Mouse (Mus musculus) liver, adult 2 months (tissue): Measurements from ENCODE around the gene Gm8765. TPM values are rescaled to one million over a fixed set of nuclear protein-coding genes. Genes with fewer than 3 reads are reported as not detected.
"Not testable (repeated sequence)": the region's sequence is repeated elsewhere in the genome, so short reads cannot be mapped to it uniquely, and the experiment has no call there.

ENCODE experiments used
- DNase-seq: peaks from one replicate; pipeline ENCODE4 v3.0.0-alpha.2; 2011; ENCODE audit warnings: low read depth, low spot score; ENCODE audit errors: extremely low read depth
- H3K27ac ChIP-seq: fragments of 200-500 bp; replicated peaks from 2 replicates; pipeline ENCODE4 v1.5.1; 2012; ENCODE audit warnings: low read depth, mild to moderate bottlenecking, control low read depth, inconsistent platforms, low read length; ENCODE audit not compliant: insufficient read depth
- H3K27me3 ChIP-seq: fragments of 200-500 bp; 2 replicates; pipeline ENCODE4 v1.6.1; 2012; ENCODE audit warnings: mild to moderate bottlenecking, moderate library complexity, low read length, inconsistent platforms; ENCODE audit not compliant: control insufficient read depth, insufficient read depth
- H3K36me3 ChIP-seq: fragments of 200-500 bp; 2 replicates; pipeline ENCODE4 v1.6.1; 2012; ENCODE audit warnings: low read length, inconsistent platforms; ENCODE audit not compliant: control insufficient read depth, insufficient read depth
- H3K4me1 ChIP-seq: fragments of 200-500 bp; 2 replicates; pipeline ENCODE4 v1.6.1; 2011; ENCODE audit warnings: low read length; ENCODE audit not compliant: control insufficient read depth, insufficient read depth
- H3K4me3 ChIP-seq: fragments of 200-500 bp; 2 replicates; pipeline ENCODE4 v1.5.1; 2011; ENCODE audit warnings: low read depth, mild to moderate bottlenecking, control low read depth, low read length, moderate library complexity; ENCODE audit not compliant: insufficient read depth
- H3K79me2 ChIP-seq: fragments of 200-500 bp; 2 replicates; pipeline ENCODE4 v1.6.1; 2012; ENCODE audit warnings: inconsistent platforms, mild to moderate bottlenecking, low read length, moderate library complexity; ENCODE audit not compliant: control insufficient read depth, insufficient read depth
- H3K9ac ChIP-seq: fragments of 200-500 bp; 2 replicates; pipeline ENCODE4 v1.6.1; 2012; ENCODE audit warnings: low read depth, mild to moderate bottlenecking, control low read depth, inconsistent platforms, low read length
- CTCF ChIP-seq: fragments of 200-500 bp; IDR thresholded peaks from 2 replicates; pipeline ENCODE4 v1.5.1; 2011; ENCODE audit warnings: low read depth, low read length, control low read depth
- POLR2A ChIP-seq: fragments of 200-500 bp; IDR thresholded peaks from 2 replicates; pipeline ENCODE4 v1.6.1; 2011; ENCODE audit warnings: low read length, control low read depth; ENCODE audit not compliant: insufficient read depth; ENCODE audit errors: extremely low read depth
- WGBS: fragments of 180-500 bp; shearing (Covaris S2); methylation state at CpG from one replicate; pipeline ENCODE4 v1.1.7; 2018; 5-methylcytosine and 5-hydroxymethylcytosine counted together
- polyA plus RNA-seq: library from polyadenylated mRNA; depleted of rRNA; stranded (reverse); fragments of >200 nt; gene quantifications from 2 replicates; pipeline ENCODE4 v1.2.3, GENCODE M21; 2012; rRNA removed
- total RNA-seq: library from RNA; depleted of rRNA; stranded (reverse); fragments of >200 nt; gene quantifications from 2 replicates; pipeline ENCODE4 v1.2.3, GENCODE M21; 2014; rRNA removed

Gm8765 gene
- not detected in 2 replicates for total RNA-seq
- polyA plus RNA-seq = not detected in 2 replicates

- not testable (repeated sequence) for H3K4me1 ChIP-seq, H3K4me3 ChIP-seq, H3K9ac ChIP-seq, H3K27me3 ChIP-seq, H3K79me2 ChIP-seq, DNase-seq, H3K36me3 ChIP-seq, H3K27ac ChIP-seq
- WGBS = 28% methylated on average over 1 of the region's 2 CpGs
Observed at GRCm38 (mm10) chr13:50698012-50698411, at the start of gene Gm8765. TSS of gene Gm8765 (plus strand) at chr13:50698312.

GRCm38 (mm10) chr13:50648771-50649170 is 49.3 kb upstream of the Gm8765 start:
- not testable (repeated sequence) for DNase-seq, H3K27me3 ChIP-seq, H3K27ac ChIP-seq, H3K4me3 ChIP-seq, H3K4me1 ChIP-seq, H3K9ac ChIP-seq, H3K79me2 ChIP-seq, H3K36me3 ChIP-seq
- 42% methylated on average over 2 of the region's 2 CpGs for WGBS

- H3K27ac ChIP-seq, H3K27me3 ChIP-seq, H3K4me3 ChIP-seq, H3K36me3 ChIP-seq, H3K79me2 ChIP-seq, H3K9ac ChIP-seq, H3K4me1 ChIP-seq, DNase-seq: not testable (repeated sequence)
Observed at GRCm38 (mm10) chr13:50750282-50750681, 52.2 kb downstream of the Gm8765 start.

GRCm38 (mm10) chr13:50751732-50752131 is 53.6 kb downstream of the Gm8765 start:
- H3K9ac ChIP-seq = no peak overlapping the region
- TF ChIP-seq CTCF (no peak), POLR2A (no peak)
- WGBS = 83% methylated on average over 2 of the region's 2 CpGs

DNA sequence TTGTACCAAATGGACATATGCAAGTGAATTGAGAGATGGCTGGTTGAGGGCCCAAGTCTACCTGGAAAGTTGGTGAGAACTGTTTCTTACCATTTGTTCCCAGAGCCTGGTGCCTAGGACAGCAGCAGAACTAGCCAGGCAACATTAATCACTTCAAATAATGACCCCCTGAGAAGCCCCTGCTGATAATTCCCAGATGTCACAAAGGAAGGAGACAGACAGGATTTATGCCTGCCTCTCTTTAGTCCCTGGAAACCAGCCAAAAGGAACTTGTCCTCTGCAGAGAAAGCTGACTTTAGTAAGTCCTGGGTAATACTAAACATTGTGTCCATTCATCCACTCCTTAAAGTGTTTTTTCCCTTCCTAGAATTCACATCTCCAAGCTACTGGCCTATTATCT is 54.8 kb downstream of the Gm8765 start:
- not testable (repeated sequence) for H3K36me3 ChIP-seq, DNase-seq, H3K27me3 ChIP-seq, H3K79me2 ChIP-seq, H3K27ac ChIP-seq, H3K4me3 ChIP-seq, H3K4me1 ChIP-seq, H3K9ac ChIP-seq

More at GRCm38 (mm10) chr13:50751732-50752131, 53.6 kb downstream of the Gm8765 start:
- Histone ChIP-seq H3K27me3 (no peaks in the 10 kb centered on the region), H3K4me1 (no peaks in the 10 kb centered on the region), H3K36me3 (no peaks in the 10 kb centered on the region), H3K79me2 (no peaks in the 10 kb centered on the region), H3K27ac (no peak overlapping the region), H3K4me3 (no peak overlapping the region)
- DNase-seq = no peak

Other genes with a start within 250 kb of the Gm8765 start
- not detected in 2 replicates for gene Nutm2, start 231.0 kb upstream of the Gm8765 start, total RNA-seq
- gene Nutm2, start 231.0 kb upstream of the Gm8765 start, polyA plus RNA-seq = not detected in 2 replicates
- gene Gm904, start 55.1 kb upstream of the Gm8765 start, total RNA-seq = not detected in 2 replicates
- gene Gm904, start 55.1 kb upstream of the Gm8765 start, polyA plus RNA-seq = not detected in 2 replicates